Mouse (Mus musculus) heart, embryonic 16.5 days (tissue): ENCODE measurements around the gene Ifrd1. TPM values are rescaled to one million over a fixed set of nuclear protein-coding genes. Genes with fewer than 3 reads are reported as not detected.
"Not testable (repeated sequence)": the region's sequence is repeated elsewhere in the genome, so short reads cannot be mapped to it uniquely, and the experiment has no call there.

Experiments
- ATAC-seq: fragments of 200-750 bp; cut with Nextera tagmentation; replicated peaks from 2 replicates; pipeline ENCODE4 v1.8.0; 2017; ENCODE audit warnings: moderate number of reproducible peaks; ENCODE audit not compliant: insufficient read depth, low FRiP score; ENCODE audit errors: extremely low read depth
- H3K27ac ChIP-seq: fragments of 300-500 bp; sonication (generic); 2 replicates; pipeline ENCODE4 v1.5.1; 2014; ENCODE audit warnings: mild to moderate bottlenecking, low read length, control low read depth, moderate library complexity
- H3K27me3 ChIP-seq: fragments of 300-500 bp; sonication (generic); 2 replicates; pipeline ENCODE4 v1.6.1; 2014; ENCODE audit warnings: low read length, mixed read lengths; ENCODE audit not compliant: control insufficient read depth, insufficient read depth
- H3K36me3 ChIP-seq: fragments of 300-500 bp; sonication (generic); 2 replicates; pipeline ENCODE4 v1.6.1; 2014; ENCODE audit not compliant: control insufficient read depth, insufficient read depth
- H3K4me1 ChIP-seq: fragments of 300-500 bp; sonication (generic); 2 replicates; pipeline ENCODE4 v1.6.1; 2014; ENCODE audit warnings: low read length, mixed read lengths; ENCODE audit not compliant: control insufficient read depth, insufficient read depth
- H3K4me2 ChIP-seq: fragments of 300-500 bp; sonication (generic); 2 replicates; pipeline ENCODE4 v1.6.1; 2014; ENCODE audit warnings: low read depth, mild to moderate bottlenecking, control low read depth, low read length
- H3K4me3 ChIP-seq: fragments of 300-500 bp; sonication (generic); 2 replicates; pipeline ENCODE4 v1.5.1; 2014; ENCODE audit warnings: mild to moderate bottlenecking, control low read depth, low read length
- H3K9ac ChIP-seq: fragments of 300-500 bp; sonication (generic); 2 replicates; pipeline ENCODE4 v1.6.1; 2014; ENCODE audit warnings: low read length, control low read depth
- H3K9me3 ChIP-seq: fragments of 300-500 bp; sonication (generic); replicated peaks from 2 replicates; pipeline ENCODE4 v1.6.1; 2016; ENCODE audit warnings: low read length; ENCODE audit not compliant: control insufficient read depth
- WGBS: fragments of 180-500 bp; shearing (Covaris S2); extraction: QIAGEN DNeasy Blood & Tissue Kit; methylation state at CpG from one replicate; pipeline ENCODE4 v1.1.7; 2014; 5-methylcytosine and 5-hydroxymethylcytosine counted together
- polyA plus RNA-seq: library from polyadenylated mRNA; unstranded; fragments of >200 nt; fragmentation: Nextera tagmentation; extraction: Ambion mirVana; gene quantifications from 2 replicates; pipeline ENCODE4 v1.2.1, GENCODE M21; 2015

The Ifrd1 gene
- polyA plus RNA-seq, 1 experiment from 2014 or later, result 88.7 TPM

- Histone ChIP-seq H3K27ac (peak overlapping the region; percentile 98), H3K27me3 (no peaks in the 10 kb centered on the region), H3K4me1 (no peaks in the 10 kb centered on the region), H3K9me3 (no peaks in the 10 kb centered on the region), H3K36me3 (peaks cover 17% of the 10 kb centered on the region; the same call in 1 of the 2 replicates), H3K9ac (peak overlapping the region; percentile 78), H3K4me3 (peak overlapping the region; percentile 59), H3K4me2 (peak overlapping the region; percentile 63)
- 24% methylated on average over 9 of the region's 9 CpGs for WGBS
- ATAC-seq, result peak; percentile 65
These were observed 49.9 kb downstream of the Ifrd1 start for GRCm38 (mm10) chr12:40198427-40198826.

- Histone ChIP-seq H3K27me3 (no peaks in the 10 kb centered on the region), H3K4me2 (peak overlapping the region; percentile 63), H3K9ac (peak overlapping the region; percentile 78), H3K27ac (peak overlapping the region; percentile 98), H3K4me3 (peak overlapping the region; percentile 59), H3K36me3 (peaks cover 14% of the 10 kb centered on the region; the same call in 1 of the 2 replicates), H3K9me3 (no peaks in the 10 kb centered on the region), H3K4me1 (no peaks in the 10 kb centered on the region)
- 51% methylated on average over 5 of the region's 5 CpGs for WGBS
- ATAC-seq, result no peak; the same call in 1 of the 2 replicates
These were observed 50.3 kb downstream of the Ifrd1 start for GRCm38 (mm10) chr12:40198019-40198418.

DNA sequence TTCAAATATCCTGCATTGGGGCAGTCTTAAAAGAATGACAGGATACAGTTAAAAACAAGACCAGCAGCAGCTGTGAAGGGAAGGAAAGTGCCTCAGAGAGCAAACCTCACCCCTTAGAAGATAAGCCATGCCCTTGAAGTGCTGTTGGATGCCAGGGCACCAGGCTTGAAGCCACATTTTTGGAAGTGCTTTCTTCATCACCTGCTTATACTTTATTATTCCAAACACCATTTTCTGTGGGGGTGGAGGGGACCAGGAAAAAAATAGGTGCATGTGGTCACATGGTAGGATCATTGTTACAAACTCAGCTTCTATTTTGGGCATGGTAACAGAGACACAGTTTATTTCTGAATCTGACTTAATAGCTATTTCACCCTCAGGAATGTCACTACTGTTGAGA lies 50.8 kb downstream of the Ifrd1 start:
- H3K27me3 ChIP-seq, result no peaks in the 10 kb centered on the region
- H3K9ac ChIP-seq, result no peak overlapping the region; the same call in 1 of the 2 replicates
- H3K4me3 ChIP-seq, result peak overlapping the region; percentile 29
- peaks cover 10% of the 10 kb centered on the region; the same call in 1 of the 2 replicates for H3K36me3 ChIP-seq
- peak overlapping the region; percentile 92 for H3K27ac ChIP-seq
- no peaks in the 10 kb centered on the region for H3K9me3 ChIP-seq
- H3K4me1 ChIP-seq, result no peaks in the 10 kb centered on the region
- peak overlapping the region; percentile 51 for H3K4me2 ChIP-seq
- ATAC-seq, result peak; percentile 64

- ATAC-seq, result no peak
- Histone ChIP-seq H3K4me3 (no peak overlapping the region), H3K36me3 (no peaks in the 10 kb centered on the region; the same call in 1 of the 2 replicates), H3K27me3 (no peaks in the 10 kb centered on the region), H3K27ac (no peak overlapping the region), H3K4me1 (no peaks in the 10 kb centered on the region), H3K9me3 (peaks cover 4% of the 10 kb centered on the region; the same call in 1 of the 2 replicates), H3K4me2 (no peak overlapping the region), H3K9ac (no peak overlapping the region)
- 75% methylated on average over 3 of the region's 3 CpGs for WGBS
These were observed 62.8 kb downstream of the Ifrd1 start for GRCm38 (mm10) chr12:40185474-40185873.

DNA sequence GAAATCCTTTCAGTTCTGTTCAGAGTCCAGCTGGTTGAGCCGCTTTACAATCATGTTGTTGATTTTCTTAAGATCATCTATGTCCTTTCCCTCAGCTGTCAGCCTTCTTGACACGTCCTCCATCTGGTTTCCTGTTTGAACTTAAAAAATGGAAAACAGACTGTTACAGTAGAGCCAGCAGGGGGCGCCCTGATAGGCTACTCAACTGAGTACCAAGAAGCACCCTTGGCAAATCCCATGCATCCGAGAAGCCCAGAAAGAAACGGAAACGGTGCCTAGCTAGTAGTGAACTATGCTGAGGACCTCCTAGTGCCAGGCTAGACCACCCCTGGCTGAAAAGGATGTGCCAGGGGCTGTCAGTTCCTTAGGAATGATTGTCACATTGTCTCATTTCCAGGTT lies 71.2 kb downstream of the Ifrd1 start:
- 49% methylated on average over 6 of the region's 6 CpGs for WGBS
- Histone ChIP-seq H3K4me1 (peaks cover 2% of the 10 kb centered on the region; the same call in 1 of the 2 replicates), H3K36me3 (peaks cover 6% of the 10 kb centered on the region; the same call in 1 of the 2 replicates), H3K4me3 (no peak overlapping the region), H3K27me3 (no peaks in the 10 kb centered on the region), H3K9ac (no peak overlapping the region), H3K27ac (no peak overlapping the region), H3K9me3 (peaks cover 4% of the 10 kb centered on the region; the same call in 1 of the 2 replicates), H3K4me2 (no peak overlapping the region)
- ATAC-seq, result no peak

DNA sequence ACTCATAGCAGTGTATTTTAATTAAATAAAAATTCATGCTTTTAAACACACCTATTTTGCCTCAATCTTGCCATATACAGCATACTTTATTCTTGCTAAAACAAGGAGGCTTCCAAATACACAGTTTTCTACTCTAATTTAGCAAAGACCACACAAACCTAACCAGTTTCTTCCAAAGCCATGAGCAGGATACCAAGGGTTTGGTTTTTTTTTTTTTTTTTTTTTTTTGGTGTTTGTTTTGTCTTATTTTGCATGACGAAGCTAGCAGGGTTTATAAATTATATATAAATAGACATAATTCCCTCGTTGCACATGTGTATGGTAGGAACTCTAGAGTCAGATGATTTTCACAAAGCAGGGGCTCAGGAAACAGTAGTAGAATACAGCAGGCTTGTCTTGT lies 72.1 kb downstream of the Ifrd1 start:
- no peak for ATAC-seq
- no peak overlapping the region for H3K9ac ChIP-seq
- 0 out of 2 replicates have a peak, but pooled peaks cover 2% of the 10 kb centered on the region for H3K9me3 ChIP-seq
- peaks cover 6% of the 10 kb centered on the region; the same call in 1 of the 2 replicates for H3K36me3 ChIP-seq
- H3K4me3 ChIP-seq, result no peak overlapping the region
- H3K27me3 ChIP-seq, result no peaks in the 10 kb centered on the region
- H3K4me1 ChIP-seq, result peaks cover 2% of the 10 kb centered on the region; the same call in 1 of the 2 replicates
- 56% methylated on average over 2 of the region's 2 CpGs for WGBS
- no peak overlapping the region for H3K4me2 ChIP-seq
- H3K27ac ChIP-seq, result no peak overlapping the region

DNA sequence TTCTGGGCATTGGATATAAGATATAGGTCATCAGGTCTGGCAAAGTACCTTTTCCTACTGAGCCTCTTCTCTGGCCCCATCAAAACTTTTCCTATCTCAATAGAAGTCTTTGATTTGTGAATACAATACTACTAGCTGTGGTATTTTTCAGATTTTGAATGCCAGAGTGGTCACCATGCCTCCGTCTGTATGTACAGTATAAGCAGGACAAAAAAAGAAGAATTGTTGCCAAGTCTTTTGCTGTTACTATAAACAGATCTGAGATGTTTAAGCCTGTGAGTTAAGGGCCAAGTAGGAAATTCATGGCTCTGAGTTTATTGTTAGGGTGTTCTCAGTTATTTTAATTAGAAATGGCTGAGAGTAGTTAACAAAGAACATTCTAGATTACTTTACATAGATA lies 73.1 kb downstream of the Ifrd1 start:
- not testable (repeated sequence) for H3K27ac ChIP-seq, H3K4me1 ChIP-seq, H3K4me2 ChIP-seq, H3K36me3 ChIP-seq, H3K9ac ChIP-seq, H3K9me3 ChIP-seq, ATAC-seq, H3K27me3 ChIP-seq, H3K4me3 ChIP-seq
- 24% methylated on average over 1 of the region's 1 CpGs for WGBS

DNA sequence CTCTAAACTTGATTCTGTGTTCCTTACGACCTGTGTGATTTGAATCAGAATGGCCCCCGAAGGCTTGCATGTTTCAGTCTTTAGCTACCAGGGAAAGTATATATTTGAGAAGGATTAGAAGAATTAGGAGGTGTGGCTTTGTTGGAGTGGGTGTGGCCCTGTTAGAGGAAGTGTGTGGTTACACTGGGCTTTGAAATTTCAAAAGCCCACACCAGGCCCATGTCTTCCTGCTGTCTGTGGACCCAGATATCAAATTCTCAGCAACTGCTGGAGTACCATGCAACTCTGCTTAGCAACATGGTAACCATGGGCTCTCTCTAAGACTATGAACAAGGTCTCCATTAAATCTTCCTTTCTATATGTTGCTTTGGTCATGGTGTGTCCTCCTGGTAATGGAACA lies 76.7 kb downstream of the Ifrd1 start:
- H3K36me3 ChIP-seq, result peaks cover 4% of the 10 kb centered on the region; the same call in 1 of the 2 replicates
- 95% methylated on average over 2 of the region's 2 CpGs for WGBS
- no peak overlapping the region for H3K27ac ChIP-seq
- H3K9me3 ChIP-seq, result no peaks in the 10 kb centered on the region
- H3K27me3 ChIP-seq, result no peaks in the 10 kb centered on the region
- H3K9ac ChIP-seq, result no peak overlapping the region
- H3K4me2 ChIP-seq, result no peak overlapping the region
- ATAC-seq, result no peak
- H3K4me3 ChIP-seq, result no peak overlapping the region
- H3K4me1 ChIP-seq, result peaks cover 2% of the 10 kb centered on the region; the same call in 1 of the 2 replicates

DNA sequence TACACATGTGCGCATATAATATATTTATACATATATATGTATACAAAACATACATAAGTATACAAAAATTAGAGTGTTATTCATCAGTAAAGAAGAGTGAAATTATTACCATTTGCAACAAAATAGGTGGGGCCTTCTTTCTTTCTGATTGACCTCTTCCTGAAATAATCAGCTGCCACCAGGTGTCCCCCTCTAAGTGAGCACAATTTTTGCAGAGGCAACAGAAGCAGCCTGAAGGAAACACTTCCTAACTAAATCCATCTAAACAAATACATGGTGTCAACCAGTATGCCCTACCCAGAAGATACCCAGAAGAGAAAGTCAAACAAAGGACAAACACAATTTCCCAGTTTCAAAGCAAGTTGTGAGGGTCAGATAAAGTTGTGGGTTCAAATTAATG lies 78.6 kb downstream of the Ifrd1 start:
- no peak overlapping the region for H3K4me2 ChIP-seq
- H3K27ac ChIP-seq, result no peak overlapping the region
- H3K4me1 ChIP-seq, result peaks cover 3% of the 10 kb centered on the region; the same call in 1 of the 2 replicates
- no peak overlapping the region for H3K9ac ChIP-seq
- H3K9me3 ChIP-seq, result no peaks in the 10 kb centered on the region
- no peak for ATAC-seq
- no peaks in the 10 kb centered on the region for H3K27me3 ChIP-seq
- H3K4me3 ChIP-seq, result no peak overlapping the region
- WGBS, result 100% methylated on average over 1 of the region's 1 CpGs
- peaks cover 4% of the 10 kb centered on the region; the same call in 1 of the 2 replicates for H3K36me3 ChIP-seq
